Mouse (Mus musculus): ENCODE measurements around the gene Rnaseh2b.

The Rnaseh2b gene

DNA sequence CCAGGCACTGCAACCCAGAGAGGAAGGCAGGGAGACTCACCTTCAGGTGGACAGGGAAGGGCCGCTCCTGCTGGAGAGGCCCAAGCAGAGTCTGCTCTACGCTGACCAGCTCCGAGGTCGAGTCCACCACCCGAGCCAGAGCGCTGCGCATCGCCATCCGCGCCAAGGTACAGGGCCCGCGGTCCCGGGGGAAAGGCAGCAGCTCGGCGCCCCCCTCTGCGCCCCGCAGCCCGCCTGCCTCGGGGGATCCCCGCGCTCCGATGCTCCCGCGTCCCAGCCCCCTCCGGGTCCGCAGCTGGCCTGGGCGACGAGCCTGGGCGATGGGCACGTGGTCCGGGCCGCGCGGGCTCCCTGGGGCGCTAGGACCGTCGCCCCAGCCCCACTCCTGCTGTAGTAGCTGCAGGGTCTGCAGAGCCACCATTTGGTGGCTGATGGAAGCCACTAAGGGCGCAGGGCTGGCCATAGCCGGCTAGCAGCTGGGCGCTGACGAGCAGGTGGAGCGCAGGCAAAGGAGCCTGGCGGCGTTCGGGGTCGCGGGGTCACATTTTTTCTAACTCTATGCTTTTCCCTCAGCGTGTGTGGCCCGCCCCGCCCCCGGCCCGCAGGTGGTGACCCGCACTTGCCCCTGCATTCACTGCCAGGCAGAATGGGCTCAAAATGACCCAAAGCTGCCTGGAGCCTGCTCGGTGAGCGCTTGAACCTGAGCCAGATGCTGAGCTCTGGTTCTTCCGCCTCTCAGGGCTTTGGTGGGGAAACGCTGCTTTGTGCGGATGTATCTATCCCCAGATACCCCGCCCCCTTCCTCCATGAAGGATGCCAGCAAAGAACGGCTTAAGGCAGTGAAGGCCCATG lies at the start of gene Rnaseh2b, which contains the start of gene Dleu7:
Rnaseh2b (plus strand) TSS at position 102 of the 852 bp plus-strand sequence.
Dleu7 (minus strand) TSS at position 560 of the 852 bp plus-strand sequence.
- peak in 1 of 2 experiments; percentile 46 for DNase-seq (ENCODE audit: low spot score in 2 of 2)

DNA sequence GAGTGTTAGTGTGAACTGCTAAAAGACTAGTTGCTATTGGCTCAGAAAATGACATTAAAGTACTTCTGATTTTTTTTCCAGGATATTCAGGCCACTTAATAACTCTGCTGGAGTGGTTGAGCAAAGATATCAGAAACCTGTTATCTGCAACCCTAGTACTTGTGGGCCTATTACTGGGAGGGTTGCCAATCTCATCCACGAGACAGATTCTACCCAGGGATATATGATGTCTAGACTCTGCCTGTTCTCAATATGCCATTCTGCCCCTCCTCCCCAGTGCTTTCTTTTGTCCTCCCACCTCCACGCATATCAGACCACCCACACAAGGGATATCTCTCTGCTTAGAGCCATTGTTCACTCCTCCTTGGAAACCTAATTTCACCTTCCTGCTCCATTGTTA lies 48.9 kb upstream of the Rnaseh2b start:
- DNase-seq (ENCODE audit: low spot score in 2 of 2): no peak

DNA sequence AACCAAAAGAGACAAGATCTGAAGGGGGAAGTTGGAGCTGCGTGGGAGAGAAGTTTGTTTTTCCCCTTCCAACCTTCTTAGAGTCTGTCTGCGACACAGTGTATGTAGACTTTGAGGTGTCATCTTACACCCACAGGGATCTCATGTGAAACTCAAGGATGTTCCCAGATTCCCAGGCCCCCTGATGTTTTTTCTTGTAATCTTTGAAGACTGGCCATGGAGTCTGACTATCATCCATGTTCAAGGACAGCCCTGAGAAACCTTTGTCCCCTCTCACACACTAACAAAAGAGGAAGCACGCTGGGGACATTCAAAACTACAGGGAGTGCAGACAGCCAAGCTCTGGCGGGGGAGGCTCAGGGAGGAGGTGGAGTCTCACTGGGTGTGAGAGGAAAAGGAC lies 46.8 kb upstream of the Rnaseh2b start:
- DNase-seq (ENCODE audit: low spot score in 2 of 2): no peak

DNA sequence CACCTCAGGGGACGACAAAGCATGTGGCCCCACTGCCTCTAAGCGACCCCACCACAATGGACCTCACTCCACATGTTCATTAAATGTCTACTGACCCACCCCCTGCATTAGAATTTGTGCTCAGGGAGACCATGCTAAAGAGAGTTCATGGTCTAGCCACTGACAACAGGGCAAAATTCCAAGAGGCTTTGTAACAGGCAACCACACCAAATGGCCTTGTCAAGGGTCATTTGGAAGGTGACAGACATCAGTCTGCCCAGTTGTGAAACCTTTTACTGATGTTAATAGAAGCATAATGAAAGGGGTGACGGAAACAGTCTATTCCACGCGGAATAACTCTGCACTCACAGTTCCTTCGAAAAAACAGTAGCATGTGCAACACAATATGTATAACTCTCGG lies 44.0 kb upstream of the Rnaseh2b start:
- no peak for DNase-seq (ENCODE audit: low spot score in 2 of 2)

DNA sequence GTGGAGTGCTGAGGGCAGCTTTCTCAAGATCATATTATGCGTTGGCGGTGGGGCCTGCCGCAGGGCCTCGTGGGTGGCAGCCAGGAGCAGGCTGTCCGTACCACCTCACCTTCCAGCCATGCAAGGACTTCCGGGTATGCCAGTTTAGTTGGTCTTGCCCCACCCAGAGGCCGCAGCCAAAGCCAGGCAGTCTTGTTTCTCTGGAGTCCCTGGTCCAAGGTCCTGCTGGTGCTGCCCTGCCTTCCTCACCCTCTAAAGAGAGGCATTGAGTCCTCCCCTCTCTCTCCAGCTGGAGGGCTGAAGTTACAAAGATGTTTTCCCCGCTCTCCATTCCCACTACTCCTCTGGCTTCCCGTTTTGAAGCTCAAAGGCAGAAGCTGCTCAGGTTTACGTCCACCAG lies 43.6 kb upstream of the Rnaseh2b start:
- no peak for DNase-seq (ENCODE audit: low spot score in 2 of 2)

DNA sequence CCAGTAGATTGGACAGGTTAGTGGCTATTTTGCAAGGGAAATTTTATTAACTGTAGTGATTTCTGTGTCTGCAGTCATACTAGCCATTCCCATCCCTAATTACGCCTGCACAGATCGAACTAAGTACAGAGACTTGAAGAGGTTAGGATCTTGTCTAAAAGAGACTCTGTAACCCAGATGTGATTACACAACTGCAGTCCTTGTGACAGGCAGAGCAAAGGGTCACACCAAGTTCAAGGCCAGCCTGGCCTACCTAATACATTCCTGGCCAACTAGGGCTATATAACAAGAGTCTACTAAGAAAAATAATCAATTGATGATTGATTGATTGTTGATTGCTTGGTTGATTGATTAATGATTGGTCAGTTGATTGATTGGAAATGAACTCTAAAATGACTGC lies 43.1 kb upstream of the Rnaseh2b start:
- no peak for DNase-seq (ENCODE audit: low spot score in 2 of 2)

DNA sequence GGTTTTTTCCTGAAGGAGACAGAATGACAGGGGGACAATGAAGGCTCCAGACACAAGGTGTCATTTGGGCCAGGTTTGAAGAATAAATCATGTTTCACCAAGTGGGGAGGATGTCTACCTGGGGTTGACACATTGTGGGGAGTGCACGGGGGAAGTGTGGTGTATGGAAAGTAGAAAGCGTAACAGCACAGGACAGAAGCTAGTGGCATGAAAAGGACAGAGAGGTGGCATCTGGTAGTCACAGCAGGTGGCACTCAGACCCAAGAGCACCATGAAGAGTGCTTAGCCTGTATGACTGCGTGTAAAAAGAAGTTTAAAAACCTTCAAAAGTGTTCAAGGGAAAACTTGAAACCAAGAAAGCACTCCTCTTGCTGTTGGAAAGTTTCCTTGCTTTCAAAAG lies 42.3 kb upstream of the Rnaseh2b start:
- no peak for DNase-seq (ENCODE audit: low spot score in 2 of 2)

DNA sequence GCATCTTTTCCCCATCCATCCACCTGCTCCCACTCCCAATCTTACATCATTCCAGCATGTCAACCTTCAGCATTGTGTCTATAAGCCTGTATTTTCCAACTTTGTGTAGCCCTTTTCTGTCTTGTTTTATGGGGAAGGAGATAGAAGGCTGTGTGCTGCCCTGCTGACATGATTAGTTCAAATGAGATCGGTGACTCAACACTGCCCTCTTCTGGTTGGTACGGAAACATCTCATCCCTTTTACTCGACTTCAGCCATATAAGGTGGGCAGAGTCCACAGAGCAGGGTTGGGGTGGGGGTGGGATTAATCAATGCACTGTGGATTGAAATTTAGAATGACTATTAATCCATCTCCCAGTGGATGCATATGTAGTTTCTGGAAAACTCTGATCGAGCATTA lies 40.4 kb upstream of the Rnaseh2b start:
- DNase-seq (ENCODE audit: low spot score in 2 of 2): no peak

DNA sequence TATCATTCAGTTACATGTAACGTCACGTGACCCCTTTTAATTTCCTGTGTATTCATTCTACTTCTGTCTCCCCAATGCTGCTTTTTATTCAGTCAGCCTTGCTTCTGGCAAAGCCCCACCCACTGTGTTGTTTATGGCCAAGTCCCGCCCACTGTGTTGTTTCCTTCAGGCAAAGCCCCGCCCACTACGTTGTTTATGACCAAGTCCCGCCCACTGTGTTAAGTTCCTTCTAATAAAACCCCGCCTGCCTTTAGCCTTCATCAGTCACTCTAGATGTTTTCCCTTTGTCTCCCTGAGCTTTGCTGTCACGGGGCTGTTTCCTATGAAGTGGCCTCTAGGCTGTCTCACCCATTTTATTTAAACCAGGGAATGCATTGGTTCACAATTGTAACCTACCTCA lies 38.0 kb upstream of the Rnaseh2b start:
- no peak for DNase-seq (ENCODE audit: low spot score in 2 of 2)

DNA sequence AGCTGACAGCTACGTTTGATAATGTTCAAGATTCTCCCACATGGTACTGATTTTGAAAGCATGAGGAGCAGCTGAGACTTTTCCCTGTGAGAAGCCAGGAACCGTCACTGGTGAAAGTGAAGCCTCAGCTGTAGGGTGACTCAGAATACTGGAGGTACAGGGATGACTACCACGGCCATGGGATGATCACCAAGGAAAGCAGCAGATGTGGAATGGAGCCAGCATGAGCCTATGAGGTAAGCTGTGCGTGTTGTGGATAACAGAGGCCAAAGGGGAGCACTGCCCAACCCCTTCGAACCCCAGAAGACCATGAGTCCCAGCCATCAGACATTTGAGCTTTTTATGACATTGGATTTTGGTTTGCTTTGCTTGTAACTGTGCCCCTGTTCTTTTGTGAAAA lies 36.3 kb upstream of the Rnaseh2b start:
- DNase-seq (ENCODE audit: low spot score in 2 of 2): no peak

DNA sequence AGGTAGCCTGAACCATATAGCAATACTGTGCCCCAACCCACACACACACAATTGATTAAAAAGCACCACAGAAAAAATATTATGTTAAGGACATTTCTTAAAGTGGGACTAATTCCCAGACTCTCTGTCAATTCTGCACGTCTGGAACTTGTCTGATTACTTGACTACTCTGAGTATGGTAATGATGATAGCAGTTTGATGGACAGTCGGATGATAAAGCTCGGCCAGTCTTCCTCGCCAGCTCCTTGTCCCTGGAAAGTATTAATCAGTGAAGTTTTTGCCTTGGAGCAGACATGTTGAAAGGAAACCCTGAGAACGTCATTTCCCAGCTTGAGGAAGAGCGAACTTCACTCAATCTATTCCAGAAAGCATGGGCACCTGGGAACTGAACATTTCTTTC lies 34.3 kb upstream of the Rnaseh2b start:
- DNase-seq (ENCODE audit: low spot score in 2 of 2): no peak

DNA sequence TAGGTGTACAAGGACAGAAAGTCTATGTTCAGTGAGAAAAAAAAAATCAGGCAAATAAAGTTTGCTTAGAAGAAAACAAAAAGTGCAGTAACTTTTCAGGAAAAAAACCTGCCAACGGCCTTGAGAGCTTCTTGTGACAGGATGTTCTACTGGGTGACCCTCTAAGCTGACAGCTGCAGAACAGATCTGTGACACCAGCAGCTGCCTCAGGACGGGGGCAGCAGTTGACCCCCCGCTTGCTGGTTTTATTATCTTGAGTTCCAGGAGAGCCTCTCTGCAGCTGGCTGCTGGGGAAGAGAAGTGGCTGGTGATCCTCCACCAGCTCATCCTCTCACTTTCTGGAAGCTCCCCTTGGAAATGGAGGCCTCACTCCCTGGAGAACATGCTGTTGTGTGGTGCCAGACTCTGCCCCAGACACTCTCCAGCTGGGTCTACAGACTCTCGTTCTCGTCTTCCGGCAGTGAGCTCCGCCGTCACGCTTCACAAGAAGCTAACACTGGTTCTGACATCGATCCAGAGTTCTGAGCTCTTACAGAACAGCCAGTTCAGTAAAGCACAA lies 33.3 kb upstream of the Rnaseh2b start:
- peak in 1 of 2 experiments; percentile 24 for DNase-seq (ENCODE audit: low spot score in 2 of 2)

DNA sequence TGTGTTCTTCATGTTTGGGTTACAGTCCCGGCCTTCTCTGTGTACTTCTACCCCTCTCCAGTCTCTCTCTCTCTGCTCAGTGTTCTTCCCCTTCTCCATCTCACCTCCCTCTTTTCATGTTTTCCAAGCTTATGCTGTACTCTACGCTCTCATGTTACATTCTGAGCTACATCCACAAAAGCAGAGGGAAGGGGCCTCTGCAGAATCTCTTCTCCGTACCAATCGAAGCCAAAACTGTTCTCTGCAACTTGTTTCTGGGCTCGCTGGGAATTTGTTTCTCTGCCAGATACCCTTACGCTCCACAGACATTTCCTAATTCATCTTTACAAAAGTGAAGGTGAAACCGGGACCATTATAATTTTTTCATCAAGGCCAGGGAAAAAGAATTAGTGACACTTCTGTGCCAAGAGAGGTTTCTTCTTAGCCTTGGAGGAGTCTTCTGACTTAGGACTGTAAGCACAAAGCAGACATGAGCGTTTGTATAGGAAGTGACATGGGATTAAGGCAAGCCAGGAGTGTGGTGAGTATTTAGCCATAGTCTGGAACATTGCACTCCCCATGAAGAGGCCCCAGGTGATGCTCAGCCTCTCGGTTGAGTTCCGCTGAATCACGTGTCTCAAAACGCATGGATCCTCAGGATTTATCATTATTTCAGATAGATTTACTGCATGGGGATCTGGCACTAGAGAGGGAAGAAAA lies 21.5 kb upstream of the Rnaseh2b start:
- DNase-seq (ENCODE audit: low spot score in 2 of 2): no peak

DNA sequence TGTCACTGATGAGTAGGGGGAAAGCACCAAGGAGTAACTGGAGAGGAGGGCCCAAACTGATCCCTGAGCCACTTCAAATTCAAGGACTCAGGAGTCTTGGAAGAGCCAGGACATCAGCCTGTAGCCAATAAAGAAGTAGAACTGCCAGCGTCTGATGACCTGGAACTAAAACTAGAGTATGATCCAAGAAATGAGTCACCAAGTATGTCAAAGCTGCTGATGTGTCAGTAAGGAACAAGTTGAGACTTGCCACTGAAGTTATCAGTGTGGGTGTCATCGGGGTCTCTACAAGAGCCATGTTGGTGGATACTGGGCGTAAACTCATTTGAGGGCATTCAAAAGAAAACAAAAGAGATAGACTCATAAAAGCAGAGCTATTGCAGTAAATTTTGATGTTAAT lies 18.8 kb upstream of the Rnaseh2b start:
- no peak for DNase-seq (ENCODE audit: low spot score in 2 of 2)

DNA sequence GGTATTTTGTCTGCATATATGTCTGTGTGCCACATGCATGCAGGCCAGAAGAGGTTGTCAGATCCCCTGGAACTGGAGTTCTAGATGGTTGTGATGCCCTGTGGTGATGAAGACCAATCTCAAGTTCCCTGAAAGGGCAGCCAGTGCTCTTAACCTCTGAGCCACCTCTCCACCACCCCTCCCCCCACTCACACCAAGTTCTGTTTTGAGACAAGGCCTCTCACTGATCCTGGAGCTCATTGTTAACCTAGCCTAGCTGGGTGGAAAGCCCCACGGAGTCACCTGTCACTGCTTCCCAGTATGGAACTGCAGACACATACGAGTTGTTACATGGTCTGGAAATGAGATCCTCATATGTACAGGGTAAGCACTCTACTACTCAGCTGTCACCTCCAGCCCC lies 9.4 kb upstream of the Rnaseh2b start:
- no peak for DNase-seq (ENCODE audit: low spot score in 2 of 2)

DNA sequence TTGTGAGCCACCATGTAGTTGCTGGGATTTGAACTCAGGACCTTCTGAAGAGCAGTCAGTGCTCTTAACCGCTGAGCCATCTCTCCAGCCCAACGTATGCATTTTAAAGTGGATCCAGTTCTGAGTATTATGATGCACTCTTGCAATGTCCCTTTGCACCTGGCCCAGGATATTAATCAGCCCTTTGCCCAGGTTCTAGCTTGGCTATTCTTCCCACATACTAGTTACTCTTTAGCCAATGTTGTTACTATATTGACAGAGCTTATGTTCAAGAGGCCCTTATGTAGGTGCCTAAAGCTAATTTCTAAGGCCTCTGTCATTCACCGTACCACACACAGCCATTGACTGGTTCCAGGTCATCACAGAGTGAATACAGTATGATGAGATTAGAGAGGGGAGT lies 3.7 kb upstream of the Rnaseh2b start:
- DNase-seq (ENCODE audit: low spot score in 2 of 2): no peak

DNA sequence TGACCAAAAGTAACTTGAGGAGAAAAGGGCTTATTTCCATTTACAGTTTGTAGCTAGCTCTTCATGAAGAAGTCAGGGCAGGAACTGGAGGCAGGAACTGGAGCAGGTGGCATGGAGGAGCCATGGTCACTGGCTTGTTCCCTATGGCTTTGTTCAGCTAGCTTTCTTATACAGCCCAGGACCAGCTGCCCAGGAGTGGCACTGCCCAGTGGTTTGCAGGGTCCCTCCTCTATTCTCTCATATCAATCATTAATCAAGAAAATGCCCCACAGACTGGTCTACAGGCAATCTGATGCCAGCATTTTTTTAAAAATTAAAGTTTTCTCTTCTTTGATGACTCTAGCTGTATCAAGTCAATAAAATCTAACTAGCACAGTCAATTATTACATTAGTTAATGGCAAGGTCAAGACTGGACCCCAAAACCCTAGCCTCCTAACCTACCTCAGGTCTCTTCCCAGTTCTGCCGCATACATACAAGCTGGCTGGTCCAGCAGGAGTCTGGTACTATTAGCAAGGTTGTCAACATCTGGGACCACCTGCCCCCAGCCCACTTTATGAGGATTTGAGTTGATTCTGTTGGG lies 892 bp upstream of the Rnaseh2b start:
- DNase-seq (ENCODE audit: low spot score in 2 of 2): no peak

DNA sequence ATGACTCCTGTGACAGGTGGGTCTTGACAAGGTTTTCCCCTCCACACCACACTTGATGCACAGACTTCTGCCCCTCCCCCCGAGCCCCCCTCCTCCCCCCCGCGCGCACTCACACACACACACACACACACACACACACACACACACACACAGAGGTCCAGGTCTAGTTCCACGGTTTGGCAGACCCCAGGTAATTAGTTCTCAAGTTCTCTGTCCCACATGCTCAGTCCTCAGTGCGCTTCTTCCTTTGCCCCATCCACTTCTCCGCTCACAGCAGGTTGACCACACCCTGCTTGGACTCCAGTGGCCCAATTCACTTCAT lies 262 bp upstream of the Rnaseh2b start:
- no peak for DNase-seq (ENCODE audit: low spot score in 2 of 2)

DNA sequence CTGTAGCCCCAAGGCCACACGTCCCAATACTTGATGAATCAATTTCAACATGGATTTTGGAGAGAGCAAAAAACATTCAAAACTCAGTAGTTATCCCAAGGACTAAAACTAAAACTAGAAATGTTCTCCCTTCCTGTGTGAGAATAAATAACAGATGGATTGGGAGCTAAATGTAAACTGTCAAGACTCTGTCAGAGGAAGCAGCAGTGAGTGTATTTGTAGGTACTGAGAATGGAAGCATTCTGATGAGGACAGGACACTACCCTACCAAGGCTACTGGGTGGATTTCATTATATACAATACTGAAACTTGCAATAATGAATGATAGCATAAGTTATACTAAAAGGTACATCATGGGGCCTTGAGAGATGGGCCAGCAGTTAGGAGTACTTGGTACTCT lies 6.4 kb downstream of the Rnaseh2b start:
- no peak for DNase-seq (ENCODE audit: low spot score in 2 of 2)

DNA sequence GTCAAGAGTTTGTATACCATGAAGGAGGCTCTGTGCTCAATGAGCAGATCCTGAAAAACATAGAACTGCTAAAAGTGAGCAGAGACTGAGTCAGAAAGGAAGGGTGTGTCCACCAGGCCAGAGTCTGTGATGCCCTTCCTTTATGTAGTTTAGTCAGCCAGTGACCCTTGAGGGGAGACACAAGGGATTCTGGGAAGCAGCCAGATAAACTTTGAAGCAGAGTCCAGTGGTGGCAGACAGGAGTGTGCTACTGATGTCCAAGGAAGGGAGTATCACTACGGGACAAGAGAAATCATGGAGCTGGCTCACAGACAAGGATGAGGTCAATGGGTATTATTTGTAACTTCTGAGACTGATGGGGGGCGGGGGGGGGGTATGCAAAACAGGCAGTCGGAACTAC lies 7.6 kb downstream of the Rnaseh2b start:
- no peak for DNase-seq (ENCODE audit: low spot score in 2 of 2)

DNA sequence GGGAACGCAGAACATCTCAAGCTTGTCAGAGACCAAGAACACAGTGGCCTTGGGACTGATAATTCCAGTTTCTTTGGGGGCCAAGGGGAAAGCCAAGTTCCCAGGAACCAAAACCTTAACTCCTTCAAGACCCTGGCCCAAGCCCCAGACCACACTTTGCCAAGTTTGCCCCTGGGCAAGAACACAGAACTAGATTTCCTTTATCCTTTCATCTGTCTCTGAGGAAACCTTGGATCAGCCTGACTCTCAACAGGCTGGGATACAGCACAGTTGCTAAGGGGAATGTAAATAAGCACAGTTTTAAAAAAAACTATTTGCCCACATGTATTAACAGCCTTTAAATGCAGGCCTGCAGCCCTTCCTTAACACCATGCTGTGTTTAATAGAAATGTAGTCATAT lies 15.2 kb downstream of the Rnaseh2b start:
- DNase-seq (ENCODE audit: low spot score in 2 of 2): peak in 1 of 2 experiments; percentile 43

DNA sequence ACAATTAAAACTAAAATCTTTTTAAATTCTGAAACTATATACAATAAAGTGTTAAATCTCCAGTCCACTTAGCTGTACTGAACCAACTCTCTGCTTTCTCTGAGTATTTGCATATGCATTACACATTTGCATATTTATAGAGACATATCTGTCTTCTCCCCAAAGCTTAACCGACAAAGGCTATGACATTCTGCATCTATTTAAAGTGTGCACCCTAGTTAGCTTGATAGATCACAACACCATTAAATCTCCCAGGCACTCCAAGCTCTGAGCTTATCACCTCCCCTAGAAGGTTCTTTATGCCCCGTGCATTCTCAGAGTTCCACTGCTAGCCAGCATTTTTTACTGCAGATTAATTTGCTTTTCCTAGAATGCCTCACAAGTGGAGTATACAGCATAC lies 16.6 kb downstream of the Rnaseh2b start:
- no peak for DNase-seq (ENCODE audit: low spot score in 2 of 2)

DNA sequence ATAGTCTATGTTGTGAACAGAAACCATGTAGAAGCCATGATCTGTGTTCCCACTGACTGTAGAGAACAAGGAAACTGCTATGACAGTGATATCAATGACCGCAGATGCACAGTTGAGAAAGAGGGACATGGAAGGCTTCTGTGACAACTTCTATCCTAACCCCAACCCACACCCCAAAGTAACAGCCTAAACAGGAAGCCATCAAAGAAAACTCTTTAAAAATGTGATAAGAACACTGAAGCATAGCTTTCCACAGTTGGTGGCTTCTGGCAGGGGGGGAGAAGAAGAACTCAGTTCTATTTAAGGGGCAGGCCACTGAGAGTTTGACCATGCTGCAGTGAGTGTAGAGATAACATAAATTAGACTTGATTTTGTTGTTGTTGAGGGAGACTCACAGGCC lies 19.3 kb downstream of the Rnaseh2b start:
- no peak for DNase-seq (ENCODE audit: low spot score in 2 of 2)

All from urinary bladder, postnatal 4 days (tissue).